Mouse (Mus musculus) urinary bladder, adult 18-20 months (tissue): ENCODE data around the gene Gsk3b.
"Not testable (repeated sequence)": the region's sequence is repeated elsewhere in the genome, so short reads cannot be mapped to it uniquely, and the experiment has no call there.

ENCODE experiments used
- DNase-seq, 2 experiments: peaks; one replicate each; pipeline ENCODE4 v3.0.0; 2022; ENCODE audit warnings: low spot score in 2 of 2, mixed read lengths in 2 of 2

Gsk3b gene

GRCm38 (mm10) chr16:38100569-38100968 is 11.8 kb downstream of the Gsk3b start:
- no peak for DNase-seq

- DNase-seq = no peak
Measured at GRCm38 (mm10) chr16:38105453-38105852, 16.7 kb downstream of the Gsk3b start.

GRCm38 (mm10) chr16:38106542-38106941 is 17.7 kb downstream of the Gsk3b start:
- no peak for DNase-seq

GRCm38 (mm10) chr16:38110001-38110400 is 21.2 kb downstream of the Gsk3b start:
- DNase-seq = no peak

- DNase-seq = no peak
Measured at GRCm38 (mm10) chr16:38110575-38110974, 21.8 kb downstream of the Gsk3b start.

- DNase-seq = no peak
Measured at GRCm38 (mm10) chr16:38114074-38114473, 25.3 kb downstream of the Gsk3b start.

GRCm38 (mm10) chr16:38117909-38118308 is 29.1 kb downstream of the Gsk3b start:
- not testable (repeated sequence) for DNase-seq

GRCm38 (mm10) chr16:38118723-38119122 is 29.9 kb downstream of the Gsk3b start:
- DNase-seq = no peak

GRCm38 (mm10) chr16:38119286-38119685 is 30.5 kb downstream of the Gsk3b start:
- DNase-seq = no peak

- DNase-seq = no peak
Measured at GRCm38 (mm10) chr16:38129171-38129570, 40.4 kb downstream of the Gsk3b start.

GRCm38 (mm10) chr16:38131041-38131440 is 42.2 kb downstream of the Gsk3b start:
- DNase-seq = no peak

- DNase-seq = no peak
Measured at GRCm38 (mm10) chr16:38131756-38132155, 43.0 kb downstream of the Gsk3b start.

GRCm38 (mm10) chr16:38132210-38132609 is 43.4 kb downstream of the Gsk3b start:
- no peak for DNase-seq

- DNase-seq = no peak
Measured at GRCm38 (mm10) chr16:38137296-38137695, 48.5 kb downstream of the Gsk3b start.

- no peak for DNase-seq
Measured at GRCm38 (mm10) chr16:38144898-38145297, 56.1 kb downstream of the Gsk3b start.

GRCm38 (mm10) chr16:38150555-38150954 is 61.8 kb downstream of the Gsk3b start:
- DNase-seq = no peak

GRCm38 (mm10) chr16:38157854-38158622 is 69.2 kb downstream of the Gsk3b start:
- DNase-seq = no peak

- DNase-seq = no peak
Measured at GRCm38 (mm10) chr16:38162019-38162418, 73.2 kb downstream of the Gsk3b start.

GRCm38 (mm10) chr16:38164811-38165591 is 76.2 kb downstream of the Gsk3b start:
- DNase-seq = no peak

- no peak for DNase-seq
Measured at GRCm38 (mm10) chr16:38168971-38169370, 80.2 kb downstream of the Gsk3b start.

- DNase-seq = no peak
Measured at GRCm38 (mm10) chr16:38179150-38179549, 90.3 kb downstream of the Gsk3b start.

GRCm38 (mm10) chr16:38181421-38181820 is 92.6 kb downstream of the Gsk3b start:
- DNase-seq = no peak
